Mouse (Mus musculus) forebrain, embryonic 14.5 days (tissue): Measurements from ENCODE around the gene Nop9. TPM values are rescaled to one million over a fixed set of nuclear protein-coding genes. Genes with fewer than 3 reads are reported as not detected.

Experiments used
- ATAC-seq: fragments of 200-750 bp; cut with Nextera tagmentation; 2 replicates; pipeline ENCODE4 v1.8.0; 2017; ENCODE audit warnings: mild to moderate bottlenecking, moderate library complexity
- DNase-seq: peaks from one replicate; pipeline ENCODE4 v3.0.0-alpha.2; 2015; ENCODE audit warnings: low spot score
- H3K27ac ChIP-seq: fragments of 300-500 bp; sonication (generic); 2 replicates; pipeline ENCODE4 v1.5.1; 2014; ENCODE audit warnings: low read depth, mild to moderate bottlenecking, control low read depth, low read length, moderate library complexity
- H3K27me3 ChIP-seq: fragments of 300-500 bp; sonication (generic); replicated peaks from 2 replicates; pipeline ENCODE4 v1.6.1; 2014; ENCODE audit warnings: low read length, control low read depth, mixed read lengths; ENCODE audit not compliant: control insufficient read depth, insufficient read depth
- H3K36me3 ChIP-seq: fragments of 300-500 bp; sonication (generic); 2 replicates; pipeline ENCODE4 v1.6.1; 2014; ENCODE audit warnings: low read length, control low read depth; ENCODE audit not compliant: control insufficient read depth, insufficient read depth
- H3K4me1 ChIP-seq: fragments of 300-500 bp; sonication (generic); 2 replicates; pipeline ENCODE4 v1.6.1; 2014; ENCODE audit warnings: antibody characterized with exemption, low read length, control low read depth; ENCODE audit not compliant: control insufficient read depth, insufficient read depth
- H3K4me2 ChIP-seq: fragments of 300-500 bp; sonication (generic); 2 replicates; pipeline ENCODE4 v1.6.1; 2014; ENCODE audit warnings: mild to moderate bottlenecking, control low read depth, low read length
- H3K4me3 ChIP-seq: fragments of 300-500 bp; sonication (generic); 2 replicates; pipeline ENCODE4 v1.5.1; 2014; ENCODE audit warnings: low read depth, low read length, control low read depth
- H3K9ac ChIP-seq: fragments of 300-500 bp; sonication (generic); 2 replicates; pipeline ENCODE4 v1.6.1; 2014; ENCODE audit warnings: mild to moderate bottlenecking, low read length, control low read depth, moderate library complexity
- H3K9me3 ChIP-seq: fragments of 300-500 bp; sonication (generic); replicated peaks from 2 replicates; pipeline ENCODE4 v1.6.1; 2016; ENCODE audit warnings: low read length, control low read depth, mixed read lengths; ENCODE audit not compliant: control insufficient read depth
- WGBS: fragments of 180-500 bp; shearing (Covaris S2); extraction: QIAGEN DNeasy Blood & Tissue Kit; methylation state at CpG from one replicate; pipeline ENCODE4 v1.1.7; 2014; 5-methylcytosine and 5-hydroxymethylcytosine counted together
- polyA plus RNA-seq: library from polyadenylated mRNA; unstranded; fragments of >200 nt; fragmentation: Nextera tagmentation; extraction: Ambion mirVana; gene quantifications from 2 replicates; pipeline ENCODE4 v1.2.1, GENCODE M21; 2014

Nop9 gene
- polyA plus RNA-seq, 1 experiment from 2014 or later, result 36.3 TPM

DNA sequence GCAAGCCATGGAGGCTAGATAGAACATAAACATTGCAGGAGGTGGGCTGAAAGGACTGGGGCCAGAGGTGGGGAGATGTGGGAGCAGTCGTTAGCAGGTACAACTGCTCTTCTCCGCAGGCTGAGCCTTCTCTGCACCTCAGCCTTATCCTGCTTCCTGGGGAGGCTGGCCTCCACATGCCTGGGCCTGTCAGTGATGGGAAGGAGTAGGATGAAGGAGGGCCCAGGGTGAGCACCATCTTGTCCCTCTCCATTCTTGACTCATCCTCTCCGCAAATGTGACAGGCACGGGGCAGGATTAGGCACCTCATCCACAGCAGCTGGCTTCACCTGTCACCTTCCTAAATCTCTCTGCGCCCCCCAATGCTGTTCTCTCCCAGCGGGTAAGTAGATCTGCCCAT, 15.7 kb downstream of the Nop9 start, which contains the start of gene Ltb4r2:
Gene Ltb4r2 (plus strand): TSS at position 266 of the 400 bp plus-strand sequence.
- H3K36me3 ChIP-seq, result peaks cover under 1% of the 10 kb centered on the region; the same call in 1 of the 2 replicates
- DNase-seq (no peak), ATAC-seq (no peak)
- peak within 1 kb of the TSS; percentile 92 for H3K4me2 ChIP-seq
- H3K27me3 ChIP-seq, result peaks cover 45% of the 10 kb centered on the region
- H3K9ac ChIP-seq, result peak within 1 kb of the TSS; percentile 75
- peak within 1 kb of the TSS; percentile 53 for H3K4me3 ChIP-seq
- H3K27ac ChIP-seq, result no peak within 1 kb of the TSS
- H3K4me1 ChIP-seq, result peaks cover 4% of the 10 kb centered on the region; the same call in 1 of the 2 replicates
- H3K9me3 ChIP-seq, result no peaks in the 10 kb centered on the region
- WGBS, result 78% methylated on average over 6 of the region's 6 CpGs

DNA sequence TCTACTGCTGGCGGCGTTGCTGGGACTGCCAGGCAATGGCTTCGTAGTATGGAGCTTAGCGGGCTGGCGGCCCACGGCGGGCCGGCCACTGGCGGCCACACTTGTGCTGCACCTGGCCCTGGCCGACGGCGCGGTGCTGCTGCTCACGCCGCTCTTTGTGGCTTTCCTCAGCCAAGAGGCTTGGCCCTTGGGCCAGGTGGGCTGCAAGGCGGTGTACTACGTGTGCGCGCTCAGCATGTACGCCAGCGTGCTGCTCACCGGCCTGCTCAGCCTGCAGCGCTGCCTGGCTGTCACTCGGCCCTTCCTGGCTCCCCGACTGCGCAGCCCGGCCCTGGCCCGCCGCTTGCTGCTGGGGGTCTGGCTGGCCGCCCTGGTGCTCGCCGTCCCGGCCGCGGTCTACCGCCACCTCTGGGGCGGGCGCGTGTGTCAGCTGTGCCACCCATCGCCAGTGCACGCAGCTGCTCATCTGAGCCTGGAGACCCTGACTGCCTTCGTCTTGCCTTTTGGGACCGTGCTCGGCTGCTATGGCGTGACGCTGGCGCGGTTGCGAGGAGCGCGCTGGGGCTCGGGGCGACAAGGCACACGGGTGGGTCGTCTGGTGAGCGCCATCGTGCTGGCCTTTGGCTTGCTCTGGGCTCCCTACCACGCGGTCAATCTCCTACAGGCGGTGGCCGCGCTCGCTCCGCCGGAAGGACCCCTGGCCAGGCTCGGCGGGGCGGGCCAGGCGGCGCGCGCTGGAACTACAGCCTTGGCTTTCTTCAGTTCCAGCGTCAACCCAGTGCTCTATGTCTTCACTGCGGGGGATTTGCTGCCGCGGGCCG, 16.7 kb downstream of the Nop9 start:
- WGBS, result under 1% methylated on average over 77 of the region's 77 CpGs
- peak; percentile 57 for DNase-seq
- H3K27me3 ChIP-seq, result peaks cover 48% of the 10 kb centered on the region

DNA sequence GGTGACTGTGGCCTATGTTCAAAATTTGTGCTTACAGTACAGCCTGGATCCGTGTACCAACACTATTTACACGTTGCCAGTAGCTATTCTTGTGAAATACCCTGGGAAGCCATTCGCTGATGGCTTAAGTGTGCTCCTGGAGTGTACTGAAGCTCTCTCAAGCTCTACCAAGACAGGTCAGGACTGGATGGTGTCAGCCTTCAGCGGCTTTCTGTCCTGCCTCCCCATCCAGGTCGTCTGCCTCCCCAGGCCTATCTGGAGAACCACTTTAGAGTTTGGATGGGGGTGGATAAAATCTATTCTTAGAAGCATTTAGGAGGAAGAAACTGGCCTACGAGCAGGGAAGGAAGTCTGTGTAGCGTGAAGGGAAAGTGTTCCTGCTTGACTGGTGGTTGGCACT, 17.7 kb downstream of the Nop9 start:
- ATAC-seq (no peak), DNase-seq (no peak)
- Histone ChIP-seq H3K9ac (no peak overlapping the region), H3K4me2 (0 out of 2 replicates have a peak overlapping the region, but pooled peaks have one; percentile 92), H3K27ac (no peak overlapping the region), H3K4me3 (no peak overlapping the region), H3K4me1 (peaks cover 8% of the 10 kb centered on the region; the same call in 1 of the 2 replicates), H3K36me3 (no peaks in the 10 kb centered on the region), H3K9me3 (no peaks in the 10 kb centered on the region), H3K27me3 (peaks cover 56% of the 10 kb centered on the region)
- 66% methylated on average over 7 of the region's 7 CpGs for WGBS

More for the DNA sequence above, 16.7 kb downstream of the Nop9 start:
- Histone ChIP-seq H3K4me1 (peaks cover 4% of the 10 kb centered on the region; the same call in 1 of the 2 replicates), H3K4me2 (peak overlapping the region; percentile 92), H3K9ac (peak overlapping the region; percentile 75), H3K36me3 (no peaks in the 10 kb centered on the region), H3K4me3 (peak overlapping the region; percentile 53), H3K9me3 (no peaks in the 10 kb centered on the region), H3K27ac (no peak overlapping the region; the same call in 1 of the 2 replicates)
- peak; percentile 80 for ATAC-seq

DNA sequence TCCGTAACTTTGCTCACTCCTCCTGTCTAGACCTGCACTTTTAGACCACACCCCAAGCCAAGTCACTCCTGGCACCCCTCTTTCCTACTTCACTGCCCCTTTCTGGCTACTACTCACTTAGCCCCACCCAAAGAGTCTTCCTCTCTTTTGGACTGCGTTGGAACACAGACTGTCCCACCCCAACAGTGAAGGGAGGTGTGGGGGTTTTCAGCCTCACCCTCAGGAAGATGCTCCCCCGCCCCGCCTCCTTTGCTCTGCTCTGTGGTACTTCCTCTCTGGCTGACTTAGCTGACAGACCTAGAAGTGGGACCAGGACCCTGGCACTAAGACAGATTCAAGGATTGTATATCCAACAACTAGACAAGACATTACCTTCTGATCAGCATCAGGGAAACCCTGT, 20.2 kb downstream of the Nop9 start, which contains the start of gene Ltb4r1:
Gene Ltb4r1 (plus strand): TSS at position 267 of the 400 bp plus-strand sequence.
- WGBS, result 78% methylated on average over 4 of the region's 4 CpGs
- H3K4me3 ChIP-seq, result no peak within 1 kb of the TSS
- H3K27me3 ChIP-seq, result peaks cover 58% of the 10 kb centered on the region
- no peaks in the 10 kb centered on the region for H3K36me3 ChIP-seq
- no peak for ATAC-seq
- no peaks in the 10 kb centered on the region for H3K9me3 ChIP-seq
- H3K9ac ChIP-seq, result no peak within 1 kb of the TSS
- no peak for DNase-seq
- no peak within 1 kb of the TSS for H3K27ac ChIP-seq
- peaks cover 8% of the 10 kb centered on the region; the same call in 1 of the 2 replicates for H3K4me1 ChIP-seq
- no peak within 1 kb of the TSS for H3K4me2 ChIP-seq

DNA sequence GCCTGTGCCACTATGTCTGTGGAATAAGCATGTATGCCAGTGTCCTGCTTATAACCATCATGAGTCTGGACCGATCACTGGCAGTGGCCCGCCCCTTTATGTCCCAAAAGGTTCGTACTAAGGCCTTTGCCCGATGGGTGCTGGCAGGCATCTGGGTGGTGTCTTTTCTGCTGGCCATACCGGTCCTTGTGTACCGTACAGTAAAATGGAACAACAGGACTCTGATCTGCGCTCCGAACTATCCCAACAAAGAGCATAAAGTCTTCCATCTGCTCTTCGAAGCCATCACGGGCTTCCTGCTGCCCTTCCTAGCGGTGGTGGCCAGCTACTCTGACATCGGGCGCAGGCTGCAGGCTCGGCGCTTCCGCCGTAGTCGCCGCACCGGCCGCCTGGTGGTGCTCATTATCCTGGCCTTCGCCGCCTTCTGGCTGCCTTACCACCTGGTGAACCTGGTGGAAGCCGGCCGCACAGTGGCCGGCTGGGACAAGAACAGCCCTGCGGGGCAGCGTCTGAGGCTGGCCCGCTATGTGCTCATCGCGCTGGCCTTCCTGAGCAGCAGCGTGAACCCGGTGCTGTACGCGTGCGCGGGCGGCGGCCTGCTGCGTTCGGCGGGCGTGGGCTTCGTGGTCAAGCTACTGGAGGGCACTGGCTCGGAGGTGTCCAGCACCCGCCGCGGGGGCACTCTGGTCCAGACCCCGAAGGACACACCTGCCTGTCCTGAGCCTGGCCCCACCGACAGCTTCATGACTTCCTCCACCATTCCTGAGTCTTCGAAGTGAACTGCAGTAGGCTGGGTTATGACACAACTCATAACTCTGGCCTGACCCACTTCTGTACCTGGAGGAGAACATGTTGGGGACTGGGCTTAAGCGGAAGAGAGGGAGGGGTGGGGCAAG, 22.3 kb downstream of the Nop9 start:
- Histone ChIP-seq H3K27me3 (peaks cover 39% of the 10 kb centered on the region), H3K9me3 (no peaks in the 10 kb centered on the region), H3K4me3 (peak overlapping the region; percentile 39), H3K36me3 (no peaks in the 10 kb centered on the region), H3K4me2 (peak overlapping the region; percentile 58), H3K27ac (no peak overlapping the region), H3K4me1 (peaks cover 4% of the 10 kb centered on the region; the same call in 1 of the 2 replicates), H3K9ac (peak overlapping the region; percentile 57)
- DNase-seq (peak; percentile 48), ATAC-seq (peak; percentile 66)
- 13% methylated on average over 52 of the region's 52 CpGs for WGBS

DNA sequence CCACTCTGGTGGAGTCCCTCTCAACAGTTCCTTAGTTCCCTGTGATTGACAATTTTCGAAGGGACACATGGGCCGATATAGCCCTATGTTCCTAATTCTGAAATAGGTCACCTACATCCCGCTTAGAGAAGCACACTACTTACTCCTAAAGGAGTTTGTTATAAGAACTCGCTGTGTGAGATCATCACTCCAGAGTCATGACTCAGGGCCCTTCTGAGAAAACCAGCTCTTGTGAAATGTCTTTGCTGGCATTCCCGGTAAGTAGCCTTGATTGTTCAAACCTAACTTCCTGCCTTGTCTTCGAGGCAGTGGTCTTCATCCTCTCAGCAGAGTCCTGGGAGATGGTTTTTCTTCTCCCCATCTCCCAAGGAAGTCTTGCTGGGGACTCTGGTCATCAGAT, 23.1 kb downstream of the Nop9 start:
- Histone ChIP-seq H3K27me3 (peaks cover 31% of the 10 kb centered on the region), H3K9ac (no peak overlapping the region), H3K4me1 (peaks cover 4% of the 10 kb centered on the region; the same call in 1 of the 2 replicates), H3K27ac (no peak overlapping the region), H3K9me3 (no peaks in the 10 kb centered on the region), H3K4me3 (no peak overlapping the region), H3K4me2 (no peak overlapping the region), H3K36me3 (no peaks in the 10 kb centered on the region)
- no peak for ATAC-seq
- DNase-seq, result no peak
- 89% methylated on average over 6 of the region's 6 CpGs for WGBS

DNA sequence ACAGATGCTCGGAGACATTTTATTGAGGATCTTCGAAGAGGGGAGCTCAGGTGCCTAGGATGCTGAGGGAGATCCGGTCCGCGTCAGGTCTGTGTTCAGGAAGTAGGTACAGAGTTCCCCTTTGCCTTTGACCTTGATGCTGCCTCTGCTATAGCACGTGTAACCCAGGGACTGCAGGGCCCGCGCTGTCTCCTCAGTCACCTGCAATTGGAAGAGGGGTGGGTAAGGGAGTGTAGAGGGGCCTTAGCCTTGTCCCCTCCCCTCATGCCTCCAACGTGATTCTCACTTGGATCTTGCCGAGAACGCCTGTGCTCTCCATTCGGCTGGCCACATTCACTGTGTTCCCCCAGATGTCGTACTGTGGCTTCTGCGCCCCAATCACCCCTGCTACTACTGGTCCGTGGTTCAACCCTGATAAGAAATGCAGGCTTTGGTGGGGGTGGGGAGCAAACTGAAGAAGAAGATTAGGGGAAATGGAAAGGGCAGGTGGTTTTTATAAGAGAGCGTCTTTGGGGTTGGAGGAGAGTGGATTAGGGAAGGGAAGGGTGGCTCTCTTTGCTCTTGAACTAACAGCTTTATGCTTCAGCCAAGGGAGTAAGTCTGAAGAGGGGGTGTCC, 23.7 kb downstream of the Nop9 start:
- Histone ChIP-seq H3K9me3 (no peaks in the 10 kb centered on the region), H3K4me2 (no peak overlapping the region), H3K4me1 (peaks cover 4% of the 10 kb centered on the region; the same call in 1 of the 2 replicates), H3K36me3 (no peaks in the 10 kb centered on the region), H3K27me3 (peaks cover 30% of the 10 kb centered on the region), H3K4me3 (no peak overlapping the region), H3K9ac (no peak overlapping the region), H3K27ac (no peak overlapping the region)
- no peak for ATAC-seq
- WGBS, result 77% methylated on average over 16 of the region's 16 CpGs
- DNase-seq, result no peak

DNA sequence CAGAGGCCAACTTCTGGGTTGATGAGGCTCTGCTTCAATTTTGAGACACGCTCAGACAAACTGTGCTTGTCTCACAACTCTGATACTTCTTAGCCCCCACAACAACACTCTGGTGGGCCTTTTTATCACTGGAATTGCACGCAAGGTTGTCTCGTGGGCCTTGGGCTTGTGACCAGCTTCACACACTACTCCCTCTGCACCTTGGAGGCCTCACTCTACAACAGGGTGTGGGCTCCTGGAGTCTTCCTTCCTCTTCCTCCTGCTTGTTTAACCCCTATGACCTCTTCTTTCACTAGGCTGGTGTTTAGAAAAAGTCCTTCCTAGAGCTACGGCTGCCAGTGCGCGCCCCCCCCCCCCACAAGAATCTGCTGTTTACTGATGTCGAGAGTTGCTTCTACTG, 31.2 kb downstream of the Nop9 start:
- no peak for ATAC-seq

More for the DNA sequence above, 31.2 kb downstream of the Nop9 start:
- Histone ChIP-seq H3K9ac (no peak overlapping the region), H3K27me3 (no peaks in the 10 kb centered on the region), H3K4me2 (no peak overlapping the region), H3K9me3 (no peaks in the 10 kb centered on the region), H3K4me1 (no peaks in the 10 kb centered on the region), H3K4me3 (no peak overlapping the region), H3K27ac (no peak overlapping the region), H3K36me3 (no peaks in the 10 kb centered on the region)
- DNase-seq, result no peak
- 85% methylated on average over 7 of the region's 7 CpGs for WGBS
